Mouse (Mus musculus) MEL (cell line): Measurements from ENCODE around the gene Dohh. TPM values are rescaled to one million over a fixed set of nuclear protein-coding genes. Genes with fewer than 3 reads are reported as not detected.

Experiments used
- DNase-seq: peaks from one replicate; pipeline ENCODE4 v3.0.0; 2011; ENCODE audit warnings: low read depth, low spot score
- H3K27ac ChIP-seq: 2 replicates; pipeline ENCODE4 v1.5.1; 2012; ENCODE audit warnings: low read depth, mild to moderate bottlenecking, control low read depth, low read length, moderate library complexity; ENCODE audit not compliant: control insufficient read depth
- H3K27me3 ChIP-seq, 2 experiments: fragments of 150-350 bp in 1 of 2; sonication (generic) in 1 of 2; 2 replicates each; pipeline ENCODE4 v1.6.1; 2012; ENCODE audit warnings: low read length in 2 of 2, mild to moderate bottlenecking in 2 of 2, improper control_type of control experiment in 1 of 2, moderate library complexity in 1 of 2; ENCODE audit not compliant: insufficient read depth in 2 of 2, control insufficient read depth in 1 of 2
- H3K36me3 ChIP-seq, 2 experiments: 2 replicates each; pipeline ENCODE4 v1.6.1; 2012 to 2014; ENCODE audit warnings: low read length in 2 of 2, improper control_type of control experiment in 1 of 2, inconsistent platforms in 1 of 2, mild to moderate bottlenecking in 1 of 2; ENCODE audit not compliant: insufficient read depth in 2 of 2, control insufficient read depth in 1 of 2
- H3K4me1 ChIP-seq, 2 experiments: fragments of 150-350 bp in 1 of 2; sonication (generic) in 1 of 2; 2 replicates each; pipeline ENCODE4 v1.6.1; 2012; ENCODE audit warnings: low read length in 2 of 2, improper control_type of control experiment in 1 of 2, mild to moderate bottlenecking in 1 of 2; ENCODE audit not compliant: insufficient read depth in 2 of 2, control insufficient read depth in 1 of 2
- H3K4me3 ChIP-seq, 2 experiments: fragments of 150-350 bp in 1 of 2; sonication (generic) in 1 of 2; 2 replicates each; pipeline ENCODE4 v1.5.1; 2012; ENCODE audit warnings: low read depth in 2 of 2, low read length in 2 of 2, mild to moderate bottlenecking in 2 of 2, moderate library complexity in 2 of 2, control low read depth in 1 of 2, improper control_type of control experiment in 1 of 2; ENCODE audit not compliant: control insufficient read depth in 1 of 2, insufficient read depth in 1 of 2
- H3K79me2 ChIP-seq: 2 replicates; pipeline ENCODE4 v1.6.1; 2012; ENCODE audit warnings: mild to moderate bottlenecking, low read length, moderate library complexity; ENCODE audit not compliant: control insufficient read depth, poor library complexity, insufficient read depth
- H3K9ac ChIP-seq: 2 replicates; pipeline ENCODE4 v1.6.1; 2012; ENCODE audit warnings: low read depth, mild to moderate bottlenecking, control low read depth, low read length, moderate library complexity; ENCODE audit not compliant: control insufficient read depth, poor library complexity, severe bottlenecking
- H3K9me3 ChIP-seq: fragments of 150-350 bp; sonication (generic); replicated peaks from 2 replicates; pipeline ENCODE4 v1.6.1; 2012; ENCODE audit warnings: mild to moderate bottlenecking, low read length, improper control_type of control experiment, moderate library complexity; ENCODE audit not compliant: insufficient read depth
- BHLHE40 ChIP-seq: IDR thresholded peaks from 2 replicates; pipeline ENCODE4 v1.6.1; 2012; ENCODE audit warnings: low read depth, mild to moderate bottlenecking, inconsistent platforms, low read length, improper control_type of control experiment, borderline replicate concordance
- CTCF ChIP-seq, 3 experiments: IDR thresholded peaks in 2 of 3; conservative IDR thresholded peaks in 1 of 3; 2 replicates each; pipeline ENCODE4 v1.5.1; 2011 to 2012; ENCODE audit warnings: low read length in 3 of 3, low read depth in 2 of 3, mild to moderate bottlenecking in 2 of 3, improper control_type of control experiment in 1 of 3, inconsistent platforms in 1 of 3, mixed read lengths in 1 of 3, moderate library complexity in 1 of 3; ENCODE audit not compliant: control insufficient read depth in 1 of 3, insufficient read depth in 1 of 3, poor library complexity in 1 of 3, severe bottlenecking in 1 of 3
- ETS1 ChIP-seq: IDR thresholded peaks from 2 replicates; pipeline ENCODE4 v1.6.1; 2012; ENCODE audit warnings: low read depth, mild to moderate bottlenecking, inconsistent platforms, low read length, improper control_type of control experiment, moderate library complexity
- GABPA ChIP-seq: IDR thresholded peaks from 2 replicates; pipeline ENCODE4 v1.6.1; 2012; ENCODE audit warnings: low read depth, mild to moderate bottlenecking, inconsistent platforms, low read length, improper control_type of control experiment, moderate library complexity
- KAT2A ChIP-seq: conservative IDR thresholded peaks from 2 replicates; pipeline ENCODE4 v1.6.1; 2012; ENCODE audit warnings: low read depth, low read length, improper control_type of control experiment, inconsistent platforms
- MAFK ChIP-seq: IDR thresholded peaks from 2 replicates; pipeline ENCODE4 v1.6.1; 2011; ENCODE audit warnings: low read depth, mild to moderate bottlenecking, low read length, improper control_type of control experiment, borderline replicate concordance
- POLR2A ChIP-seq, 2 experiments: IDR thresholded peaks; 2 replicates each; pipeline ENCODE4 v1.6.1; 2011 to 2012; ENCODE audit warnings: low read length in 2 of 2, mild to moderate bottlenecking in 2 of 2, control low read depth in 1 of 2, improper control_type of control experiment in 1 of 2, low read depth in 1 of 2, moderate library complexity in 1 of 2; ENCODE audit not compliant: control insufficient read depth in 1 of 2, insufficient read depth in 1 of 2, poor library complexity in 1 of 2
- POLR2AphosphoS5 ChIP-seq: IDR thresholded peaks from 2 replicates; pipeline ENCODE4 v1.6.1; 2012; ENCODE audit warnings: low read depth, borderline replicate concordance, mild to moderate bottlenecking, inconsistent platforms, low read length, moderate library complexity, mixed read lengths
- RCOR1 ChIP-seq: IDR thresholded peaks from 2 replicates; pipeline ENCODE4 v1.6.1; 2012; ENCODE audit warnings: low read depth, mild to moderate bottlenecking, inconsistent platforms, low read length, improper control_type of control experiment
- TAL1 ChIP-seq: IDR thresholded peaks from 2 replicates; pipeline ENCODE4 v1.6.1; 2012; ENCODE audit warnings: mild to moderate bottlenecking, inconsistent platforms, low read length, moderate library complexity, mixed read lengths
- USF1 ChIP-seq: IDR thresholded peaks from 2 replicates; pipeline ENCODE4 v1.6.1; 2014; ENCODE audit warnings: low read depth, mild to moderate bottlenecking, inconsistent platforms, low read length, improper control_type of control experiment, moderate library complexity
- ZNF384 ChIP-seq: IDR thresholded peaks from 2 replicates; pipeline ENCODE4 v1.6.1; 2012; ENCODE audit warnings: low read depth, mild to moderate bottlenecking, inconsistent platforms, low read length, improper control_type of control experiment
- polyA plus RNA-seq, 2 experiments: library from polyadenylated mRNA; stranded (reverse) in 1 of 2; unstranded in 1 of 2; fragments of >175 nt in 1 of 2; fragments of >200 nt in 1 of 2; gene quantifications; 2 replicates each; pipeline versions ENCODE4 v1.2.1 to v1.2.4; 2012; ENCODE audit warnings: low replicate concordance in 2 of 2, low read depth in 1 of 2; ENCODE audit not compliant: insufficient read length in 2 of 2, insufficient read depth in 1 of 2, missing spikeins in 1 of 2
- total RNA-seq: library from RNA; depleted of rRNA; stranded (reverse); fragments of 300-350 nt; gene quantifications from 2 replicates; pipeline ENCODE4 v1.2.3, GENCODE M21; 2012

Gene Dohh
- total and polyA plus RNA-seq, 3 experiments, result 145 to 153 TPM; not detected in 1

DNA sequence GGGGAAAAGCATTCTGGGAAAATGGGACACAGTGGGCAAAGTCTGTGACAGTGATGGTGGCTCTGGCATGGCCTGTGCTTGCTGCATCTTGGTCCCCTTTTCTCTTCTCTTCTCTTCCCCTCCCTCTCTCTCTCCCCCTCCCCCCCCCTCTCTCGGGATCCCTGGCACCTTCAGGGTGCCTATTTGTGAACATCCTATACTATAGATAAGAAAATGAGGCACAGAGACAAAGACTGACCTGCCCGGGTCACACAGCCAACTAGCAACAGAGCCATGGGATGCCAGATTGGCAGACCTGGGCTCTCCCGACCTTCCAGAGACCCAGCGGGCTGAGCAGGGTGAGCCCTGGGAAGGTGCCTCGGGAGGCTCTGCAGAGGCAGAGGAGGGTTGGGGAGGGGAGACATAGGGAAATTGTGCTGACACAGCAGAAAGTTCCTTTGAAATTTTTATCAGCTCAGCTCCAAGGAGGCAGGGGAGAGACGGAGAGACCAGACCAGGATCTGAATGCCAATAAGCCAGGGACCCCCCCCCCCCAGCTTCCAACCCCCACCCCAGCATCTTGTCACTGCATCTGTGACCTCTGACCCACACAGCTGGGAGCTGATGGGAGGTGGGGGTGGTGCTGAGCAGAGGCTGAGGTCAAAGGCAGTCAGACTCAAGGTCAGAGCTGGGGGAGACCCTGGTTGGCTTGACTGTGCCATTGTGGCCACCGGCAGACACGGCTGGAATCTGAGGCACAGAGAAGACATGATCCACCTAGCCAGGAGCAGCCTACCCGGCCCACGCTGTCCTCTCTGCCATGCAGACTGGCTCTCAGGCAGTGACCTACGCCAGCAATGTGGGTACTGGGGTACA, 34.2 kb downstream of the Dohh start:
- Histone ChIP-seq H3K9me3 (no peaks in the 10 kb centered on the region), H3K4me1 (no peaks in the 10 kb centered on the region), H3K36me3 (no peaks in the 10 kb centered on the region), H3K4me3 (no peak overlapping the region), H3K27me3 (no peaks in the 10 kb centered on the region), H3K9ac (no peak overlapping the region), H3K27ac (no peak overlapping the region), H3K79me2 (no peaks in the 10 kb centered on the region)
- DNase-seq, result no peak
- TF ChIP-seq KAT2A (no peak), CTCF (IDR thresholded peaks at IDR 0.05 in 2 of 3, conservative IDR thresholded peaks at IDR 0.05 in 1 of 3; ENCODE audit: control insufficient read depth in 1 of 3, insufficient read depth in 1 of 3, low read depth in 2 of 3, low read length in 3 of 3, poor library complexity in 1 of 3, severe bottlenecking in 1 of 3) (no peak), RCOR1 (no peak), MAFK (peak; percentile 78)

DNA sequence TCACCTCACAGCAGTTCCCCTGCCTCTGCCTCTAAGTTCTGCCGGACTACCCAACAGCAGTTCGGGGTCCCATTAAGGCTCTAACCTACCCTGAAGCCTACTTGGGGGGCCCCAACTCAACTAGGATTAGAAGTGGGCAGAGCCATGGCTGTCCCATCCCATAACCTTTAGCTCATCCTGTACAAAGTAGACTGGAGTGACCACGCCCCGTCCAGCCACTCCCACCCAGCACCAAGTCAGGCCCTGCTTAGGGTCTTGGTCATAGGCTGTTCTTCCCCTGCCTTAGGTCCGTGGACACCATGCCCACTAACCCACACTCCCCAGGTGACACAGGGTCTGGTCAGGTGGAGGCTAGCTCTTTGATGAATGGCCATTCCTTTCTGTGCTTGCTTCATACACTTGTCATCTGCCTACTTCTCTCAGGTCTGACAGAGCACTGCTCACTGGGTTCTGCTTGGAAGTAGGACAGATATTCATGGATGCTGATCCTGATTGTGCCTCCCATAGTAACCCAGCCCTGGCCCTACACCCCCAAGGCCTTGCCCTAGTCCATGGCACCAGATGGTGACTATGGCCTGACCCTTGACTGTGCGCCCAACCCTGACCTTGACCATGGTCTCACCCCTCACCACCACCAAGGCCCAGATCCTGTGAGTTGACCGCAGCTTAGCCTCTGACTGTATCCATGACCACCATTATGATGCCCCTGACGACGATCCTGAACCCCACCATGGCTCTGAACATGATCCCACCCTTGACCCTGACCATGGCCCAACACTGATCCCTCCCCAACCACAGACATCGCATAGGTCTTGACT, 35.1 kb downstream of the Dohh start:
- H3K27me3 ChIP-seq, result no peaks in the 10 kb centered on the region
- no peak overlapping the region for H3K4me3 ChIP-seq
- no peak overlapping the region for H3K9ac ChIP-seq
- H3K4me1 ChIP-seq, result no peaks in the 10 kb centered on the region
- H3K27ac ChIP-seq, result no peak overlapping the region
- TF ChIP-seq USF1 (no peak), POLR2A (IDR thresholded peaks at IDR 0.05; ENCODE audit: control insufficient read depth in 1 of 2, insufficient read depth in 1 of 2, low read depth in 1 of 2, low read length in 2 of 2, poor library complexity in 1 of 2) (no peak), GABPA (no peak), BHLHE40 (no peak), ZNF384 (no peak), POLR2AphosphoS5 (no peak), TAL1 (no peak), ETS1 (no peak)
- no peaks in the 10 kb centered on the region for H3K36me3 ChIP-seq
- no peaks in the 10 kb centered on the region for H3K79me2 ChIP-seq
- no peaks in the 10 kb centered on the region for H3K9me3 ChIP-seq
- DNase-seq, result no peak
